Mouse (Mus musculus): ENCODE measurements around the gene Samd9l. TPM values are rescaled to one million over a fixed set of nuclear protein-coding genes. Genes with fewer than 3 reads are reported as not detected.
"Not testable (repeated sequence)": the region's sequence is repeated elsewhere in the genome, so short reads cannot be mapped to it uniquely, and the experiment has no call there.

The Samd9l gene
- polyA plus RNA-seq, 1 experiment from 2014 or later, result 3.5 TPM

DNA sequence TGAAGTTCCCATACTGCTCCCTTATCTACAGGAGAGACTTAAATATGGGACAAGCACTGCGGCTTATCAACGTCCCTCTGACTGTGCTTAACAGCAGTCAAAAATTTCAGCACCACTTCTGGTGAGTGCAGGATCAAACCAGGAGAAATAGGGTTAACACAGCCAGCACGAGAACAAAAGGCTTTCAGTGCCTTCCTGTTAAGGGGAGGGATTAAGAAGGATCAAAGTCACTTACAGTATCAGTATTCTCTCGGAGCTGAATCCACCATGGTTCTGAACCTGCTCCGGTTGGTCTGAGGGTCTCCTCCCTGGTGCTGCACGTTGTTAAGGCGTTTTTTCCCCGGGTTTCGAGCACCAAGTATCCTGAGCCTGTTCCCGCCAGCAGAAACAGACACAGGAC is 58.4 kb downstream of the Samd9l start:
- H3K4me3 ChIP-seq (replicated peaks), result peak overlapping the region; percentile 33
- H3K9me3 ChIP-seq (replicated peaks); ATAC-seq (ENCODE audit: insufficient read depth); H3K27me3 ChIP-seq; H3K4me1 ChIP-seq (replicated peaks); H3K36me3 ChIP-seq (replicated peaks); H3K9ac ChIP-seq; H3K27ac ChIP-seq (replicated peaks): not testable (repeated sequence)
- WGBS (ENCODE audit: insufficient replicate concordance), result 13% methylated on average over 10 of the region's 10 CpGs
- peak overlapping the region; percentile 29 for H3K4me2 ChIP-seq

- not testable (repeated sequence) for ATAC-seq (ENCODE audit: insufficient read depth); H3K27me3 ChIP-seq; H3K4me2 ChIP-seq; H3K9me3 ChIP-seq (replicated peaks); H3K4me1 ChIP-seq (replicated peaks); H3K36me3 ChIP-seq (replicated peaks); H3K4me3 ChIP-seq (replicated peaks); H3K9ac ChIP-seq; H3K27ac ChIP-seq (replicated peaks)
- 62% methylated on average over 6 of the region's 6 CpGs for WGBS (ENCODE audit: insufficient replicate concordance)
Observed at GRCm38 (mm10) chr6:3339131-3339530, 60.2 kb downstream of the Samd9l start.

Other genes starting within 250 kb of the Samd9l start
- gene Hepacam2, start 98.7 kb upstream of the Samd9l start, polyA plus RNA-seq (2015; fragmentation: Nextera tagmentation; extraction: Ambion mirVana), result not detected in 2 replicates
- 9.0 and 9.4 TPM in 2 replicates for gene Vps50, start 98.8 kb upstream of the Samd9l start, polyA plus RNA-seq (2015; fragmentation: Nextera tagmentation; extraction: Ambion mirVana)